Mouse (Mus musculus) kidney, adult 10 weeks (tissue): ENCODE measurements around the gene Ifngr2. TPM values are rescaled to one million over a fixed set of nuclear protein-coding genes. Genes with fewer than 3 reads are reported as not detected.

Source experiments
- polyA plus RNA-seq: library from polyadenylated mRNA; stranded (reverse); fragments of 350-450 nt; fragmentation: Illumina TruSeq; extraction: RNeasy Lipid Tissue Mini Kit (QIAGEN cat#74804); gene quantifications from one replicate; pipeline ENCODE4 v1.2.3, GENCODE M21; 2014; ENCODE audit warnings: low read depth, low replicate concordance

The Ifngr2 gene
- polyA plus RNA-seq, result 11.8 TPM

DNA sequence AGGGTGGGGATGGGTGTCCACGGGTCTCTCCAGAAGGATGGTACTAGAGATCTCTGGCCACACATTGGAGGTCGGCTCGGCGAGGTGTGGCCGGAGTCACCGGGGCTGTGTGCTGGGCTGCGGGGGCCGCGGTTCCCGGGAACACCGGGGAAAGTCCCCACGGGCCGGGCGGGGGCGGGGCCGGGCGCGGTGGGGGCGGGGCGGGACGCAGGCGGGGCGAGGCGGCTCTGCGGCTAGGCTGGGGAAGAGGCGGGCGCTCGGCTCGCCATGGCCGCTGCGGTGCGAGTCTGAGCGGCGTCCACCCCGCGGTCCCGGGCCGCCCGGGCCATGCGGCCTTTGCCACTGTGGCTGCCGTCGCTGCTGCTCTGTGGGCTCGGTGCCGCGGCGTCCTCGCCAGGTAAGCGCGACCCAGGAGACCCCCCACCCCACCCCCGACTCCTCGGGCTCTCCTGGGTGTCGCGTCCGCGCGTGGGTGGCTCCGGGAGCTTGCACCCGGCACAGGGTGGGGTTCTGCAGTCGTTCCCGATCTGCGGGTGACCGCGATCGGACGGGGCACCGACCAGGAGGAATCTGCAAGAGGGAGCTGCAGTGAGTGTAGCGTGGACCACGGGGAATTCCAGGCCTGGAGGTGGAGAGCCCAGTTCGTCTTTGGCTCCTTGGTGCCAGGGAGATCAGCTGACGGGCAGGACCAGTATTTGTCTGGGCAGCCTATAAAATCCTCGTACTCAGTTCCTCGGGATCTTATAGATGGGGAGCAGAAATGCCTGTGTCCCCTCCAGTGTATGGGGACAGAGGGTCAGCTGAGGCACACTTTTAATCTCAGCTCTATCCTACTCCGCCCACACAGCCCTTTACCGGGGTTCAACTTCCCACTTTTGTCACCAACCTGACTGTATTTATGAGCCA lies at the start of gene Ifngr2:
Gene Ifngr2 (plus strand): TSS at position 237 of the 906 bp plus-strand sequence.

DNA sequence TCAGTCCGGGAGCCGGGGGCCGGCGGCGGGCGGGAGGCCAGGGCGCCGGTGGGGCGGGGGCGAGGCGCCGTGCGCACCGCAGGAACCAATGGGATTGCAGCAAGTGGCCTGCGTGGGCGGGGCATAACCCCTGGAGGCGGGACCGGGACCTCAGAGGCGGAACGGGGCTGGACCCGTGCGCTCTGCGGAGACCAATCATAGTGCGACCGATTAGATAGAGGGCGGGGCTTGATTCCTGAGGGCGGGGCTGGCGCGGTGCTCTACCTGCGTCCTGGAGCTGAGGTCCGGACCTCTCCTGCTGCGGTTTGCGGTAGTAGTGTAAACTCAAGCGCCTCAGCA lies 50.8 kb downstream of the Ifngr2 start, which contains the start of gene Tmem50b:
Gene Tmem50b (minus strand): TSS at position 129 of the 339 bp plus-strand sequence.

Other genes with a start within 250 kb of the Ifngr2 start
- gene Ifnar2, start 174.3 kb upstream of the Ifngr2 start, polyA plus RNA-seq, result 62.9 TPM
- 5.7 TPM for gene Gm21970, start 155.4 kb upstream of the Ifngr2 start, polyA plus RNA-seq
- 58.5 TPM for gene Il10rb, start 140.9 kb upstream of the Ifngr2 start, polyA plus RNA-seq
- gene Ifnar1, start 61.8 kb upstream of the Ifngr2 start, polyA plus RNA-seq, result 78.3 TPM
- gene Tmem50b, start 50.7 kb downstream of the Ifngr2 start, polyA plus RNA-seq, result 45.9 TPM
- gene Dnajc28, start 72.0 kb downstream of the Ifngr2 start, polyA plus RNA-seq, result 31.2 TPM
- 9.7 TPM for gene Gart, start 99.9 kb downstream of the Ifngr2 start, polyA plus RNA-seq
- 269 TPM for gene Son, start 100.4 kb downstream of the Ifngr2 start, polyA plus RNA-seq
- 4.8 TPM for gene Donson, start 141.7 kb downstream of the Ifngr2 start, polyA plus RNA-seq
- 78.6 TPM for gene Cryzl1, start 181.9 kb downstream of the Ifngr2 start, polyA plus RNA-seq
- gene Itsn1, start 182.2 kb downstream of the Ifngr2 start, polyA plus RNA-seq, result 11.4 TPM